Mouse (Mus musculus): ENCODE data around the gene Tsc2. TPM values are rescaled to one million over a fixed set of nuclear protein-coding genes. Genes with fewer than 3 reads are reported as not detected.

Gene Tsc2
- polyA plus RNA-seq (2014; fragmentation: Nextera tagmentation; extraction: Ambion mirVana): 50.6 and 57.6 TPM in 2 replicates

DNA sequence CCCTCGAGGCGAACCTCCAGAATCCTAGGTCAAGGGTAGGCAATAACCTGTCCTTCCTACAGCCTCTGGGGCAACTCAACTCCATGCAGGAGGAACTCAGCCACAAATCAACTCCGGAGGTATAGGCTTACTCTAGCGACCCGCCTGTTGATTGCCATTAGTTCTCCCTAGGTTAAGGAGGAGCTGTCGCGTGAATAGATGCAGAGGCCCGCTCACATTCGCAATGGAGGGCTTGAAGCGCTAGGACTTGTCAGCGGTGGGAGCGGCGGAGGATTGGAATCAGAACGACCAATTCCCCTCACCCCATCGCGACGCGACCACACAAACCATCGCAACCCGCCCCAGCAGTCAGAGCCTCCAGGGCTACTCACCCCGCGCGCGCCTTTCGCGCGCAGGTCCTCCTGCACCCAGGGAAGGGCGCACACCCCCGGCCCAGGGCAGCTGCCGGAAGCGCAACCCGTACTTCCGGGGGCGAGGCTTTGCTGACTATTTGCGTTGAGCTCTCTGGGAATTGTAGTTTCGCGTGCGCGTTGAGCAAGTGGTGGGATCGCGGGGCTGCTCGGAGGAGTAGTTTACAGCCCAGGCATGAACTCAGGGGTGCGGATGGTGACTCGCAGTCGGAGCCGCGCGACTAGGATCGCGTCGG is at the start of gene Tsc2, which contains the start of gene Nthl1:
Gene Tsc2, minus strand, starts transcription at position 464 of the 646 bp plus-strand sequence.
Gene Nthl1, plus strand, starts transcription at position 514 of the 646 bp plus-strand sequence.
- Histone ChIP-seq H3K27ac (ENCODE audit: low read depth, low read length) (peak within 1 kb of the TSS; percentile 26), H3K27me3 (ENCODE audit: control insufficient read depth, insufficient read depth, low read length) (no peaks in the 10 kb centered on the region), H3K9me3 (ENCODE audit: control insufficient read depth, low read length) (no peaks in the 10 kb centered on the region), H3K4me2 (peak within 1 kb of the TSS; percentile 73), H3K4me3 (ENCODE audit: low read depth, low read length) (peak within 1 kb of the TSS; percentile 69), H3K36me3 (ENCODE audit: control insufficient read depth, insufficient read depth, low read length) (peaks cover 2% of the 10 kb centered on the region; the same call in 1 of the 2 replicates), H3K9ac (ENCODE audit: low read length) (peak within 1 kb of the TSS; percentile 82), H3K4me1 (ENCODE audit: control insufficient read depth, insufficient read depth, low read length) (peaks cover 10% of the 10 kb centered on the region)
- 2% methylated on average over 51 of the region's 51 CpGs for WGBS
- ATAC-seq (ENCODE audit: low FRiP score) (peak; percentile 89), DNase-seq (ENCODE audit: low spot score, missing footprints) (peak; percentile 99)

DNA sequence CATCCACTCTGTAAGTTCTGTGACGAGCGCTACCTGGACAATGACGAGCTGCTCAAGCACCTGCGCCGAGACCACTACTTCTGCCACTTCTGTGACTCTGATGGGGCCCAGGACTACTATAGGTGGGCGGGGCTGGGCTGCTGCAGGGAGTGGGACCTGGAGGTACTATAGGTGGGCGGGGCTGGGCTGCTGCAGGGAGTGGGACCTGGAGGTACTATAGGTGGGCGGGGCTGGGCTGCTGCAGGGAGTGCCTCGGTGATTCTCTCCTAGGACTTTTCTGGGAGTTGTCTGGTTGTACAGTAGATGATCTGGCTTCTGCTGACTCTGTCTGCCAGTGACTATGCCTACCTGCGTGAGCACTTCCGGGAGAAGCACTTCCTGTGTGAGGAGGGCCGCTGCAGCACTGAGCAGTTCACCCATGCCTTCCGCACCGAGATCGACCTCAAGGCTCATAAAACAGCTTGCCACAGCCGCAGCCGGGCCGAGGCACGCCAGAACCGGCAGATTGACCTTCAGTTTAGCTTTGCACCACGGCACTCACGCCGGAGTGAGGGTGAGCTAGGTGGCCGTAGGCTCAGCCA is 45.2 kb upstream of the Tsc2 start:
- Histone ChIP-seq H3K27ac (ENCODE audit: low read depth, low read length) (no peak overlapping the region), H3K36me3 (ENCODE audit: control insufficient read depth, insufficient read depth, low read length) (peaks cover 32% of the 10 kb centered on the region), H3K4me2 (no peak overlapping the region), H3K9ac (ENCODE audit: low read length) (no peak overlapping the region), H3K27me3 (ENCODE audit: control insufficient read depth, insufficient read depth, low read length) (no peaks in the 10 kb centered on the region), H3K9me3 (ENCODE audit: control insufficient read depth, low read length) (no peaks in the 10 kb centered on the region), H3K4me1 (ENCODE audit: control insufficient read depth, insufficient read depth, low read length) (no peaks in the 10 kb centered on the region), H3K4me3 (ENCODE audit: low read depth, low read length) (no peak overlapping the region)
- DNase-seq (ENCODE audit: low spot score, missing footprints) (no peak), ATAC-seq (ENCODE audit: low FRiP score) (no peak)
- WGBS: 94% methylated on average over 24 of the region's 24 CpGs

DNA sequence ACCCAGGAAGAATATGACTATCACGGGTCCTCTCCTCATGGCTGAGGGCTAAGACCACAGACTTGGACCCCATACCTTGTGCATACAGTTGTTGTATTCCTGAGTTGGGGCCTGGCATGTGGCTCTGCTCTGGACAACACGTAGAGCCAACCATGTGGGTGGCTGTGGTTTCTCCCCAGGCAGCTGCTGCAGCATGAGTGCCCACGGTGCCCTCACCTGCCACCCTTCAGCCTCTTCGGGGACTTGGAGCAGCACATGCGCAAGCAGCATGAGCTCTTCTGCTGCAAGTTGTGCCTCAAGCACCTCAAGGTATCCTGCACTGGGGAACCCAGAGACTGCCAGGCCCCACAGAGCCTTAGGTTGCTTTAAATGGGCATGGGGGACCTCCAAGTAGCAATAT is 44.4 kb upstream of the Tsc2 start:
- Histone ChIP-seq H3K9me3 (ENCODE audit: control insufficient read depth, low read length) (no peaks in the 10 kb centered on the region), H3K4me3 (ENCODE audit: low read depth, low read length) (no peak overlapping the region), H3K36me3 (ENCODE audit: control insufficient read depth, insufficient read depth, low read length) (peaks cover 32% of the 10 kb centered on the region), H3K4me2 (no peak overlapping the region), H3K9ac (ENCODE audit: low read length) (no peak overlapping the region), H3K27me3 (ENCODE audit: control insufficient read depth, insufficient read depth, low read length) (no peaks in the 10 kb centered on the region), H3K27ac (ENCODE audit: low read depth, low read length) (no peak overlapping the region), H3K4me1 (ENCODE audit: control insufficient read depth, insufficient read depth, low read length) (peaks cover 3% of the 10 kb centered on the region)
- DNase-seq (ENCODE audit: low spot score, missing footprints): no peak
- 88% methylated on average over 5 of the region's 5 CpGs for WGBS
- no peak for ATAC-seq (ENCODE audit: low FRiP score)

DNA sequence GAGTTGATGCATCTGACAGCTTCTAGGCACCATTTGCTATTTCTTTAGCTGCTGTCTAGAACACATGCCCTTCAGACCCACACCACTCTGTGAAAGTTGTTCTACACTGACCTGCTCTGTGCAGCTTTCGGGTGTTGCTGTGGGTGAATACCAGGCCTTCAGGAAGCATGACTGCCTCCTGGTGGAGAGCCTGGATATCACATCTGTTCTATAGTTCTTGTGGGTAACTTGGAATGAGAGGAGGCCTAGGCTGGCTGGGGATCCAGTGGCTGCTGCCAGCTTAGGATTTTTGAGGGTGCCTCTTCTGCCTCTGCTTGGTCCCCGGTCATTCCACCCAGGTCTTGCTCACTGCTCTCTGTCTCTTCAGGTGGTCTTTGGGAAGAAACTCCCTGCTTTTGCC is 43.8 kb upstream of the Tsc2 start:
- no peak overlapping the region for H3K4me3 ChIP-seq (ENCODE audit: low read depth, low read length)
- no peak overlapping the region for H3K9ac ChIP-seq (ENCODE audit: low read length)
- H3K9me3 ChIP-seq (ENCODE audit: control insufficient read depth, low read length): no peaks in the 10 kb centered on the region
- H3K36me3 ChIP-seq (ENCODE audit: control insufficient read depth, insufficient read depth, low read length): peaks cover 27% of the 10 kb centered on the region
- 59% methylated on average over 2 of the region's 2 CpGs for WGBS
- no peak overlapping the region for H3K4me2 ChIP-seq
- H3K27ac ChIP-seq (ENCODE audit: low read depth, low read length): no peak overlapping the region
- DNase-seq (ENCODE audit: low spot score, missing footprints): peak; percentile 95
- no peaks in the 10 kb centered on the region for H3K27me3 ChIP-seq (ENCODE audit: control insufficient read depth, insufficient read depth, low read length)
- peaks cover 10% of the 10 kb centered on the region for H3K4me1 ChIP-seq (ENCODE audit: control insufficient read depth, insufficient read depth, low read length)
- ATAC-seq (ENCODE audit: low FRiP score): no peak

DNA sequence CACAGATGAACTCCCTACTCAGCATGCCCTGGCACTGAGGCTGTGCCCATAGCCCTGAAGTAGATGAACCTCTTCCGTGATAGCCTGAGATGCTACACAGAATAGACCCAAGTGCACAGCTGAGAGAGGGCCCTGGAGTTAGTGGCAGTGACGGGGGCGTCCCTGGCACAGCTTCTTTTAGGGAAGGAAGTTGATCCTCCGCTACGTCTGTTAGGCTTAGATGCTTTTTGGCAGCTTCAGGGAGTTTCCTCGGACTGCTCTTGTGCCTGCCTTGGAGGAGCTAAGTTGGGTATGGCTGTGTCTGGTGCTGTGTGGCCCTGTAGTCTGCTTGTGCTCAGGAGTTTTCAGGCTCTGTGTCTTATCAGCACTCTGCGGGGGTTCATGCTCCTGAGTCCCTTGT is 41.8 kb upstream of the Tsc2 start:
- Histone ChIP-seq H3K4me2 (no peak overlapping the region), H3K9me3 (ENCODE audit: control insufficient read depth, low read length) (no peaks in the 10 kb centered on the region), H3K4me3 (ENCODE audit: low read depth, low read length) (no peak overlapping the region), H3K9ac (ENCODE audit: low read length) (no peak overlapping the region), H3K4me1 (ENCODE audit: control insufficient read depth, insufficient read depth, low read length) (peaks cover 20% of the 10 kb centered on the region), H3K36me3 (ENCODE audit: control insufficient read depth, insufficient read depth, low read length) (peaks cover 18% of the 10 kb centered on the region), H3K27me3 (ENCODE audit: control insufficient read depth, insufficient read depth, low read length) (no peaks in the 10 kb centered on the region), H3K27ac (ENCODE audit: low read depth, low read length) (no peak overlapping the region)
- DNase-seq (ENCODE audit: low spot score, missing footprints) (no peak), ATAC-seq (ENCODE audit: low FRiP score) (no peak)
- WGBS: 89% methylated on average over 7 of the region's 7 CpGs

DNA sequence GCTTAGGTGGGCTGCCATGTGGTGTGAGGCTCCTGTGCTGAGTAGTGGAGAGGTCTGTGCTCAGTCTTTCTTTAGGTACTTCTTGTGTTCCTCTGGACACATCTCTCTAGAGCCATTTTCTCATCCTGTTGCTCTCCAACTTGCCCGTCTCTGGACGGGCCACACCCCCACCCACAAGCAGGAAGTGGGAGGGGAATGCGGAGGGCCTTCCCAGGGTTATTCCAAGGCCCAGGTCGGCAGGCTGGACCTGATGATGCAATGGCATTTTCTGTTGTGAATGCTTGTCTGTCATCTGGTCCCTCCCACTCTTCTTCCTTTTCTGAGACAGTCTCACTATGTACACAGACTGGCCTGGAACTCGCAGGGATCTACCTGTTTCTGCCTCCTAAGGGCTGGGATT is 39.7 kb upstream of the Tsc2 start:
- 47% methylated on average over 5 of the region's 5 CpGs for WGBS

DNA sequence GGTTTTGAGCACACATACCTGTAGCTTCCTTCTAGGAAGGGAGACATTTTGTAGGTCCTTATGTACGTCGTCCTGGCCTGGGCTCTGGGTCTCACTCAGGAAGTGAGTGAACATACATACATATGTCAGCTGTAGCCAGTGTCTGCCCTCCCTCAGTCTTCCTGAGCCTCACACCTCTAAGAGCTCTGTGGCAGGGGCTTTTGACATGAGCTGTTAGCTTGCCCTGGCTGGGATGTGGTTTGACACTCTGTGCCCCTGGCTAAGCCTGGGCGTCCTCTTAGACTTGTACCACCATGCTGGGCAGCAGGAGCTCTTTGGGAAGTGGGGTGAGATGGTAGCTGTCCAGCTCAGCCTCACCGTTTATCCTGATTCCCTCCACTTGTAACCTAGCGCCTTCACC is 38.9 kb upstream of the Tsc2 start:
- no peak overlapping the region for H3K27ac ChIP-seq (ENCODE audit: low read depth, low read length)
- peaks cover 24% of the 10 kb centered on the region for H3K4me1 ChIP-seq (ENCODE audit: control insufficient read depth, insufficient read depth, low read length)
- H3K36me3 ChIP-seq (ENCODE audit: control insufficient read depth, insufficient read depth, low read length): no peaks in the 10 kb centered on the region
- ATAC-seq (ENCODE audit: low FRiP score) (no peak), DNase-seq (ENCODE audit: low spot score, missing footprints) (no peak)
- 80% methylated on average over 5 of the region's 5 CpGs for WGBS
- no peak overlapping the region; the same call in 1 of the 2 replicates for H3K9ac ChIP-seq (ENCODE audit: low read length)
- H3K27me3 ChIP-seq (ENCODE audit: control insufficient read depth, insufficient read depth, low read length): no peaks in the 10 kb centered on the region
- H3K4me3 ChIP-seq (ENCODE audit: low read depth, low read length): peak overlapping the region; percentile 3; the same call in 1 of the 2 replicates
- H3K9me3 ChIP-seq (ENCODE audit: control insufficient read depth, low read length): no peaks in the 10 kb centered on the region
- H3K4me2 ChIP-seq: no peak overlapping the region

More for the DNA sequence above, 39.7 kb upstream of the Tsc2 start:
- ATAC-seq (ENCODE audit: low FRiP score): no peak
- Histone ChIP-seq H3K4me2 (no peak overlapping the region), H3K9me3 (ENCODE audit: control insufficient read depth, low read length) (no peaks in the 10 kb centered on the region), H3K4me1 (ENCODE audit: control insufficient read depth, insufficient read depth, low read length) (peaks cover 24% of the 10 kb centered on the region), H3K27me3 (ENCODE audit: control insufficient read depth, insufficient read depth, low read length) (no peaks in the 10 kb centered on the region), H3K36me3 (ENCODE audit: control insufficient read depth, insufficient read depth, low read length) (peaks cover 4% of the 10 kb centered on the region; the same call in 1 of the 2 replicates), H3K4me3 (ENCODE audit: low read depth, low read length) (no peak overlapping the region), H3K27ac (ENCODE audit: low read depth, low read length) (no peak overlapping the region), H3K9ac (ENCODE audit: low read length) (peak overlapping the region; percentile 24; the same call in 1 of the 2 replicates)
- no peak for DNase-seq (ENCODE audit: low spot score, missing footprints)

DNA sequence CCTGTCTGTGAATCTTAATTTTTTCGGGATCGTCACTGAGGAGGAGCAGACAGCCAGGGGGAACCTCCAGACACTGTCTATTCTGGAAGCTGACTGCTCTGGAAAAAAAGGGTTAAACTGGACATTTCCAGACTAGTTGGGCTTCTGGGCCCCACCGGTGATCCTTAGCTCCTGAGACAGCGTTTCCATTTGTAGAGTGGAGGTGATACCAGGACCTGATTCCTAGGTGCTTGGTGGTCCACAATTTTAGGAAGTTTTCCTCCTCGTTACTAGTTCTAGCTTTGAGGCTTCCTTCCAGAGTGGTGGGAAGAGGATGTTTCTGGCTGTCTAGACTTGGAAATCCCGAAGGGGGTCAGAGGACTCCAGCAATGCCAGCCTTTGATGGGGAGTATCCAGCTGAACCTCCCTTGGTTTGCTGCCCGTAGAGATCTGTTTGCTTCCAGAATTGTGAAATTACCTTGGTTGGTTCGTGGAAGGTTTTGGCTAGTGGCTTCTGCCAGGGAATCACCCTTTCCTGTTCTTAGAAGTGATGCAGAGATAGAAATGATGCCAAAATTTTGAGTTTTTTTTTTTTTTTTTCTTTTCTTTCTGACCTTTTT is 37.9 kb upstream of the Tsc2 start:
- DNase-seq (ENCODE audit: low spot score, missing footprints) (peak; percentile 91), ATAC-seq (ENCODE audit: low FRiP score) (no peak)
- Histone ChIP-seq H3K27me3 (ENCODE audit: control insufficient read depth, insufficient read depth, low read length) (no peaks in the 10 kb centered on the region), H3K36me3 (ENCODE audit: control insufficient read depth, insufficient read depth, low read length) (no peaks in the 10 kb centered on the region), H3K9ac (ENCODE audit: low read length) (peak overlapping the region; percentile 98), H3K9me3 (ENCODE audit: control insufficient read depth, low read length) (no peaks in the 10 kb centered on the region), H3K4me3 (ENCODE audit: low read depth, low read length) (peak overlapping the region; percentile 98), H3K4me2 (peak overlapping the region; percentile 88), H3K27ac (ENCODE audit: low read depth, low read length) (peak overlapping the region; percentile 61; the same call in 1 of the 2 replicates), H3K4me1 (ENCODE audit: control insufficient read depth, insufficient read depth, low read length) (peaks cover 24% of the 10 kb centered on the region)
- 14% methylated on average over 8 of the region's 8 CpGs for WGBS
